Mouse (Mus musculus): ENCODE measurements at regions not wholly inside any gene's neighbourhood (a gene's known extent, or its start where the extent isn't known, plus 50 kb on each side); places are given as distances from the start of the nearest gene placed in this dataset.

GRCm38 (mm10) chr4:40351648-40352047, 72.4 kb upstream of the Ndufb6 start:
- 63% methylated on average over 7 of the region's 7 CpGs for WGBS
- DNase-seq (ENCODE audit: low spot score): no peak
- TF ChIP-seq CTCF (IDR thresholded peaks at IDR 0.05): no peak

GRCm38 (mm10) chr4:40351090-40351489, 71.9 kb upstream of the Ndufb6 start:
- Histone ChIP-seq H3K9ac (replicated peaks; ENCODE audit: low read length, poor library complexity, severe bottlenecking) (no peak overlapping the region), H3K4me1 (ENCODE audit: insufficient read depth, low read length) (no peaks in the 10 kb centered on the region), H3K36me3 (ENCODE audit: insufficient read depth, low read length) (no peaks in the 10 kb centered on the region), H3K4me3 (ENCODE audit: low read depth, low read length) (no peak overlapping the region), H3K4me2 (ENCODE audit: low read depth, low read length, poor library complexity, severe bottlenecking) (no peak overlapping the region), H3K27ac (ENCODE audit: low read depth, low read length) (no peak overlapping the region), H3K9me3 (ENCODE audit: low read length) (no peaks in the 10 kb centered on the region), H3K27me3 (ENCODE audit: insufficient read depth, low read length) (no peaks in the 10 kb centered on the region)
- WGBS: 66% methylated on average over 4 of the region's 4 CpGs
- ATAC-seq (ENCODE audit: low FRiP score) (no peak), DNase-seq (ENCODE audit: low spot score) (no peak)
- no peak for TF ChIP-seq CTCF (IDR thresholded peaks at IDR 0.05)

More at GRCm38 (mm10) chr4:40351648-40352047, 72.4 kb upstream of the Ndufb6 start:
- no peak overlapping the region for H3K4me3 ChIP-seq (ENCODE audit: low read depth, low read length)
- H3K27ac ChIP-seq (ENCODE audit: low read depth, low read length): no peak overlapping the region
- H3K4me1 ChIP-seq (ENCODE audit: insufficient read depth, low read length): no peaks in the 10 kb centered on the region
- H3K9ac ChIP-seq (replicated peaks; ENCODE audit: low read length, poor library complexity, severe bottlenecking): no peak overlapping the region
- H3K4me2 ChIP-seq (ENCODE audit: low read depth, low read length, poor library complexity, severe bottlenecking): no peak overlapping the region
- H3K27me3 ChIP-seq (ENCODE audit: insufficient read depth, low read length): no peaks in the 10 kb centered on the region
- no peaks in the 10 kb centered on the region for H3K36me3 ChIP-seq (ENCODE audit: insufficient read depth, low read length)
- H3K9me3 ChIP-seq (ENCODE audit: low read length): no peaks in the 10 kb centered on the region
- ATAC-seq (ENCODE audit: low FRiP score): 0 out of 2 replicates have a peak, but pooled peaks have one; percentile 47

GRCm38 (mm10) chr4:40345847-40346246, 66.6 kb upstream of the Ndufb6 start:
- no peak overlapping the region for H3K27ac ChIP-seq (ENCODE audit: low read depth, low read length)
- H3K9ac ChIP-seq (replicated peaks; ENCODE audit: low read length, poor library complexity, severe bottlenecking): no peak overlapping the region
- no peaks in the 10 kb centered on the region for H3K9me3 ChIP-seq (ENCODE audit: low read length)
- no peaks in the 10 kb centered on the region for H3K27me3 ChIP-seq (ENCODE audit: insufficient read depth, low read length)
- no peak for ATAC-seq (ENCODE audit: low FRiP score)
- TF ChIP-seq CTCF (IDR thresholded peaks at IDR 0.05): no peak
- WGBS: 70% methylated on average over 3 of the region's 3 CpGs
- no peaks in the 10 kb centered on the region for H3K36me3 ChIP-seq (ENCODE audit: insufficient read depth, low read length)
- no peak overlapping the region for H3K4me3 ChIP-seq (ENCODE audit: low read depth, low read length)
- no peak overlapping the region for H3K4me2 ChIP-seq (ENCODE audit: low read depth, low read length, poor library complexity, severe bottlenecking)
- no peak for DNase-seq (ENCODE audit: low spot score)
- H3K4me1 ChIP-seq (ENCODE audit: insufficient read depth, low read length): no peaks in the 10 kb centered on the region

- Histone ChIP-seq H3K27me3 (ENCODE audit: insufficient read depth, low read length) (no peaks in the 10 kb centered on the region), H3K4me3 (ENCODE audit: low read depth, low read length) (no peak overlapping the region), H3K4me1 (ENCODE audit: insufficient read depth, low read length) (no peaks in the 10 kb centered on the region), H3K9me3 (ENCODE audit: low read length) (no peaks in the 10 kb centered on the region), H3K9ac (replicated peaks; ENCODE audit: low read length, poor library complexity, severe bottlenecking) (no peak overlapping the region), H3K36me3 (ENCODE audit: insufficient read depth, low read length) (no peaks in the 10 kb centered on the region), H3K4me2 (ENCODE audit: low read depth, low read length, poor library complexity, severe bottlenecking) (no peak overlapping the region), H3K27ac (ENCODE audit: low read depth, low read length) (no peak overlapping the region)
- no peak for TF ChIP-seq CTCF (IDR thresholded peaks at IDR 0.05)
- 88% methylated on average over 3 of the region's 3 CpGs for WGBS
- DNase-seq (ENCODE audit: low spot score): no peak
- no peak for ATAC-seq (ENCODE audit: low FRiP score)
Measured at GRCm38 (mm10) chr4:40342181-40342580, 63.0 kb upstream of the Ndufb6 start.

- WGBS: 55% methylated on average over 1 of the region's 1 CpGs
- H3K4me2 ChIP-seq (ENCODE audit: low read depth, low read length, poor library complexity, severe bottlenecking): no peak overlapping the region
- no peaks in the 10 kb centered on the region for H3K27me3 ChIP-seq (ENCODE audit: insufficient read depth, low read length)
- no peak overlapping the region for H3K9ac ChIP-seq (replicated peaks; ENCODE audit: low read length, poor library complexity, severe bottlenecking)
- H3K9me3 ChIP-seq (ENCODE audit: low read length): no peaks in the 10 kb centered on the region
- no peak overlapping the region for H3K4me3 ChIP-seq (ENCODE audit: low read depth, low read length)
- no peaks in the 10 kb centered on the region for H3K4me1 ChIP-seq (ENCODE audit: insufficient read depth, low read length)
- H3K27ac ChIP-seq (ENCODE audit: low read depth, low read length): no peak overlapping the region
- ATAC-seq (ENCODE audit: low FRiP score) (no peak), DNase-seq (ENCODE audit: low spot score) (peak; percentile 14)
- TF ChIP-seq CTCF (IDR thresholded peaks at IDR 0.05): no peak
- H3K36me3 ChIP-seq (ENCODE audit: insufficient read depth, low read length): no peaks in the 10 kb centered on the region
Measured at GRCm38 (mm10) chr4:40334841-40335240, 55.6 kb upstream of the Ndufb6 start.

- Histone ChIP-seq H3K27ac (ENCODE audit: low read depth, low read length) (no peak overlapping the region), H3K9me3 (ENCODE audit: low read length) (no peaks in the 10 kb centered on the region), H3K4me3 (ENCODE audit: low read depth, low read length) (no peak overlapping the region), H3K4me2 (ENCODE audit: low read depth, low read length, poor library complexity, severe bottlenecking) (no peak overlapping the region), H3K27me3 (ENCODE audit: insufficient read depth, low read length) (no peaks in the 10 kb centered on the region), H3K36me3 (ENCODE audit: insufficient read depth, low read length) (no peaks in the 10 kb centered on the region), H3K4me1 (ENCODE audit: insufficient read depth, low read length) (no peaks in the 10 kb centered on the region), H3K9ac (replicated peaks; ENCODE audit: low read length, poor library complexity, severe bottlenecking) (no peak overlapping the region)
- no peak for DNase-seq (ENCODE audit: low spot score)
- TF ChIP-seq CTCF (IDR thresholded peaks at IDR 0.05): no peak
- 69% methylated on average over 5 of the region's 5 CpGs for WGBS
- ATAC-seq (ENCODE audit: low FRiP score): no peak
Measured at GRCm38 (mm10) chr4:40329737-40330136, 50.5 kb upstream of the Ndufb6 start.
